Mouse (Mus musculus): ENCODE results near the gene Ugt1a5. TPM values are rescaled to one million over a fixed set of nuclear protein-coding genes. Genes with fewer than 3 reads are reported as not detected.

Ugt1a5 gene
- polyA plus RNA-seq, 1 experiment from 2014 or later, result not detected

GRCm38 (mm10) chr1:88238771-88239170 is 73.0 kb downstream of the Ugt1a5 start:
- no peak overlapping the region for H3K27ac ChIP-seq (ENCODE audit: low read depth, low read length)
- no peak overlapping the region for H3K4me3 ChIP-seq (ENCODE audit: low read depth, low read length)
- H3K9ac ChIP-seq (ENCODE audit: low read length), result no peak overlapping the region
- WGBS, result 78% methylated on average over 6 of the region's 6 CpGs
- H3K27me3 ChIP-seq (ENCODE audit: control insufficient read depth, insufficient read depth, low read length), result no peaks in the 10 kb centered on the region
- no peak for DNase-seq (ENCODE audit: low spot score, missing footprints)
- H3K36me3 ChIP-seq (ENCODE audit: control insufficient read depth, insufficient read depth, low read length), result 0 out of 2 replicates have a peak, but pooled peaks cover 2% of the 10 kb centered on the region
- no peak for ATAC-seq (ENCODE audit: low FRiP score)
- peaks cover 91% of the 10 kb centered on the region for H3K9me3 ChIP-seq (ENCODE audit: control insufficient read depth, low read length)
- no peak overlapping the region for H3K4me2 ChIP-seq
- no peaks in the 10 kb centered on the region for H3K4me1 ChIP-seq (ENCODE audit: control insufficient read depth, insufficient read depth, low read length)

GRCm38 (mm10) chr1:88240072-88240471 is 74.3 kb downstream of the Ugt1a5 start:
- H3K4me3 ChIP-seq (ENCODE audit: low read depth, low read length), result no peak overlapping the region
- no peaks in the 10 kb centered on the region for H3K4me1 ChIP-seq (ENCODE audit: control insufficient read depth, insufficient read depth, low read length)
- no peak overlapping the region for H3K27ac ChIP-seq (ENCODE audit: low read depth, low read length)
- no peak overlapping the region for H3K9ac ChIP-seq (ENCODE audit: low read length)
- 75% methylated on average over 5 of the region's 5 CpGs for WGBS
- H3K9me3 ChIP-seq (ENCODE audit: control insufficient read depth, low read length), result peaks cover 91% of the 10 kb centered on the region
- 0 out of 2 replicates have a peak, but pooled peaks cover 2% of the 10 kb centered on the region for H3K36me3 ChIP-seq (ENCODE audit: control insufficient read depth, insufficient read depth, low read length)
- DNase-seq (ENCODE audit: low spot score, missing footprints), result no peak
- ATAC-seq (ENCODE audit: low FRiP score), result no peak
- H3K4me2 ChIP-seq, result no peak overlapping the region
- H3K27me3 ChIP-seq (ENCODE audit: control insufficient read depth, insufficient read depth, low read length), result no peaks in the 10 kb centered on the region

DNA sequence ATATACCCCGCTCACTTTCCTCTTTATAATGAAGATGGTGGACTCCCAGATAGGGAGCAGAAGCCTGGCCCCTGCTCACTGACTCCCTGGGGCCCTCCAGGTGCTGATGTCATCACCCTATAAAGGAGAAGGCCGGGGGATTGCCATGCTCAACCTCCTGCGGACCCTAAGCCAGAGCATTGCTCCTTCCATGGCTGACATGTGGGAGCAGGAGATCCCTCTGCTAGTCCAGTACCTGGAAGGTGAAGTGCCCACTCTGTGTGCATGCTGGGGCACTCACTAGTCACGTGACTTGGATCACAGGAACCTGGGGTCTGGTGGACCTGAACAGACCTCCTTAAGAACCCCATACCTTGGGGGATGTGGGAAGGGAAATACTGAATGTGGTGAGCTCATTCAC is 74.8 kb downstream of the Ugt1a5 start:
- Histone ChIP-seq H3K9ac (ENCODE audit: low read length) (no peak overlapping the region), H3K4me1 (ENCODE audit: control insufficient read depth, insufficient read depth, low read length) (no peaks in the 10 kb centered on the region), H3K4me2 (no peak overlapping the region), H3K4me3 (ENCODE audit: low read depth, low read length) (no peak overlapping the region), H3K27me3 (ENCODE audit: control insufficient read depth, insufficient read depth, low read length) (no peaks in the 10 kb centered on the region), H3K36me3 (ENCODE audit: control insufficient read depth, insufficient read depth, low read length) (0 out of 2 replicates have a peak, but pooled peaks cover 2% of the 10 kb centered on the region), H3K9me3 (ENCODE audit: control insufficient read depth, low read length) (peaks cover 91% of the 10 kb centered on the region), H3K27ac (ENCODE audit: low read depth, low read length) (no peak overlapping the region)
- WGBS, result 73% methylated on average over 4 of the region's 4 CpGs
- ATAC-seq (ENCODE audit: low FRiP score) (0 out of 2 replicates have a peak, but pooled peaks have one; percentile 1), DNase-seq (ENCODE audit: low spot score, missing footprints) (no peak)

GRCm38 (mm10) chr1:88243861-88244260 is 78.0 kb downstream of the Ugt1a5 start:
- H3K36me3 ChIP-seq (ENCODE audit: control insufficient read depth, insufficient read depth, low read length), result 0 out of 2 replicates have a peak, but pooled peaks cover 2% of the 10 kb centered on the region
- no peaks in the 10 kb centered on the region for H3K27me3 ChIP-seq (ENCODE audit: control insufficient read depth, insufficient read depth, low read length)
- no peak overlapping the region for H3K4me3 ChIP-seq (ENCODE audit: low read depth, low read length)
- H3K9ac ChIP-seq (ENCODE audit: low read length), result no peak overlapping the region
- H3K27ac ChIP-seq (ENCODE audit: low read depth, low read length), result no peak overlapping the region
- ATAC-seq (ENCODE audit: low FRiP score) (no peak), DNase-seq (ENCODE audit: low spot score, missing footprints) (no peak)
- 71% methylated on average over 5 of the region's 5 CpGs for WGBS
- no peaks in the 10 kb centered on the region for H3K4me1 ChIP-seq (ENCODE audit: control insufficient read depth, insufficient read depth, low read length)
- H3K9me3 ChIP-seq (ENCODE audit: control insufficient read depth, low read length), result peaks cover 94% of the 10 kb centered on the region
- no peak overlapping the region for H3K4me2 ChIP-seq

- Histone ChIP-seq H3K9ac (ENCODE audit: low read length) (no peak overlapping the region), H3K4me2 (no peak overlapping the region), H3K27me3 (ENCODE audit: control insufficient read depth, insufficient read depth, low read length) (no peaks in the 10 kb centered on the region), H3K4me1 (ENCODE audit: control insufficient read depth, insufficient read depth, low read length) (no peaks in the 10 kb centered on the region), H3K4me3 (ENCODE audit: low read depth, low read length) (no peak overlapping the region), H3K9me3 (ENCODE audit: control insufficient read depth, low read length) (peaks cover 94% of the 10 kb centered on the region), H3K36me3 (ENCODE audit: control insufficient read depth, insufficient read depth, low read length) (no peaks in the 10 kb centered on the region), H3K27ac (ENCODE audit: low read depth, low read length) (no peak overlapping the region)
- 77% methylated on average over 6 of the region's 6 CpGs for WGBS
- no peak for DNase-seq (ENCODE audit: low spot score, missing footprints)
- ATAC-seq (ENCODE audit: low FRiP score), result no peak
These were observed 80.1 kb downstream of the Ugt1a5 start for GRCm38 (mm10) chr1:88245881-88246280.

DNA sequence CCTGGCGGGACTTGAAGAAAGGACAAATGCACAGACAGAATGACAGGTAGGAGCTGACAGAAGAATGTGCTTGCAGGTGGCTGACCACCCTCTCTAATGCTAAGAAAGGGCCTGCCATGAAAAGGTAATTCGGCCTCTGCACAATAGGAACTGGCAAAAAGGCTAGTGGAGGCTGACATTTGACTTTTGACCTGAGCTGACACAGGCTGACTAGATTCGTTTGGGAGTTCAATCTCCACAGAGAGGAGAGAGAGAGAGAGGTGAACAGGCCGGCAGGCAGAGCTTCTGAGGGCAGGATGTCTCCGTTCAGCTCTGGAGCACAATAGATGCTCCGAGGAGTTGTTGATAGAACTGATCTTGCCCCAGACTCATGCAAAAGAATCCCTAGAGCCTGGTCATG is 80.6 kb downstream of the Ugt1a5 start:
- DNase-seq (ENCODE audit: low spot score, missing footprints) (no peak), ATAC-seq (ENCODE audit: low FRiP score) (no peak)
- WGBS, result 50% methylated on average over 6 of the region's 6 CpGs
- Histone ChIP-seq H3K27me3 (ENCODE audit: control insufficient read depth, insufficient read depth, low read length) (no peaks in the 10 kb centered on the region), H3K4me2 (no peak overlapping the region), H3K9me3 (ENCODE audit: control insufficient read depth, low read length) (peaks cover 94% of the 10 kb centered on the region), H3K4me3 (ENCODE audit: low read depth, low read length) (no peak overlapping the region), H3K27ac (ENCODE audit: low read depth, low read length) (no peak overlapping the region), H3K36me3 (ENCODE audit: control insufficient read depth, insufficient read depth, low read length) (no peaks in the 10 kb centered on the region), H3K9ac (ENCODE audit: low read length) (no peak overlapping the region), H3K4me1 (ENCODE audit: control insufficient read depth, insufficient read depth, low read length) (no peaks in the 10 kb centered on the region)

DNA sequence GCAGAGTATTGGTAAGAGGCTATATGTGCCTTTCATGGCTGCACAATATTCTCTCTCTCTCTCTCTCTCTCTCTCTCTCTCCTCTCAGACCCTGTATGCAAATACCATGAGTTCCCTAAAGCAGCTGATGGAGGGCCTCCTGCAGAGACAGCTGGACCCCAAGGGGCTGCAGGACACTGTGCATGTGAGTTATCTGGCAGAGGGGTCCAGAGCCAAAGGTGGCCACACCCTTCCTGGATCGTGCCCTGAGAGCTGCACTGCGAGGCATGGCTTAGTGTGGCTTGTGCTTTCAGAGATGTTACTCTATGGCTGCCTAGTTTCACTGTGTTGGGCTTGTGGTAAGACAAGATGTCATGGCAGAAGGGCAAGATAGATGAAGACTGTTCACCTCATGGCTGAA is 81.8 kb downstream of the Ugt1a5 start:
- H3K4me1 ChIP-seq (ENCODE audit: control insufficient read depth, insufficient read depth, low read length), result no peaks in the 10 kb centered on the region
- H3K27me3 ChIP-seq (ENCODE audit: control insufficient read depth, insufficient read depth, low read length), result no peaks in the 10 kb centered on the region
- 53% methylated on average over 2 of the region's 2 CpGs for WGBS
- no peak overlapping the region for H3K27ac ChIP-seq (ENCODE audit: low read depth, low read length)
- ATAC-seq (ENCODE audit: low FRiP score) (no peak), DNase-seq (ENCODE audit: low spot score, missing footprints) (no peak)
- H3K9me3 ChIP-seq (ENCODE audit: control insufficient read depth, low read length), result peaks cover 95% of the 10 kb centered on the region
- H3K36me3 ChIP-seq (ENCODE audit: control insufficient read depth, insufficient read depth, low read length), result no peaks in the 10 kb centered on the region
- H3K4me2 ChIP-seq, result no peak overlapping the region
- H3K9ac ChIP-seq (ENCODE audit: low read length), result no peak overlapping the region
- H3K4me3 ChIP-seq (ENCODE audit: low read depth, low read length), result no peak overlapping the region

DNA sequence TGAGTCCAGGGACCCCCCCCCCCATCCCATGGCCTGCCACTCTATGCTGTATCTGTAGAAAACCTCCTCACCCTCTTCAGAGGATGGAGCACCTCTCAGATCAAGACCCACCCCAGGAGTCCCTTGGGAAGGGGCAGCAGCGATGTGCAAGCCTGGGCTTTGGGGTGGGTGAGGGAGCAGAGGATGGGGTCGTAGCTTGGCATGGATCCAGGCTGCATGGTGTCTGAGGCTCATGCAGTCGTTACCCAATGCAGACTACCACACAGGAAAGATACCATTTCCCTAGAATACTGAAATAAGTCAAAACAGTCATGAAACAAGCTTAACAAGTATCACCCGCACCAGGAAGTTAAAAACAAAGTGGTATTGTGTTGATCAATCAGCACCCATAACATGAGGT is 82.8 kb downstream of the Ugt1a5 start:
- WGBS, result 72% methylated on average over 4 of the region's 4 CpGs
- Histone ChIP-seq H3K27ac (ENCODE audit: low read depth, low read length) (no peak overlapping the region), H3K9me3 (ENCODE audit: control insufficient read depth, low read length) (peaks cover 96% of the 10 kb centered on the region), H3K4me2 (no peak overlapping the region), H3K27me3 (ENCODE audit: control insufficient read depth, insufficient read depth, low read length) (no peaks in the 10 kb centered on the region), H3K4me1 (ENCODE audit: control insufficient read depth, insufficient read depth, low read length) (no peaks in the 10 kb centered on the region), H3K36me3 (ENCODE audit: control insufficient read depth, insufficient read depth, low read length) (no peaks in the 10 kb centered on the region), H3K4me3 (ENCODE audit: low read depth, low read length) (no peak overlapping the region), H3K9ac (ENCODE audit: low read length) (no peak overlapping the region)
- ATAC-seq (ENCODE audit: low FRiP score), result peak; percentile 6; the same call in 1 of the 2 replicates
- no peak for DNase-seq (ENCODE audit: low spot score, missing footprints)

DNA sequence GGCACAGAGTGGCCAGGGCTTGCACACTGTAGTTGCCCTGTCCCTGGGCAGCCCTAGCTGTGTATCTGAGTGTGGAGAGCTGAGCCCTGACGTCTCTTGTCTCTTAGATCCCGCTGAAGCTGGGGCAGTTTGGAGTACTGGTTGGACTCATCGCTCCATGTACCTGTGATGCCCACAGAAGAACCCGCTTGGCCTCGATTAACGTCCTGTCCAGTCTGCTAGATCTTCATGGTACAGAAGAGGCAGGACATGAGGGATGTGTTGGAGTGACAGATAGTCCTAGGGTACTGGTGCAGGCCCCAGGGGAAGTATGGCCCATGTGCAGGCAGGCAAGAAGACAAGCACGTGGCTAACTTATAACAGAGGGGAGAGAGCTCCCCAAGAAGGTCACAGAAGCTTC is 83.8 kb downstream of the Ugt1a5 start:
- no peak for ATAC-seq (ENCODE audit: low FRiP score)
- 78% methylated on average over 7 of the region's 7 CpGs for WGBS
- H3K36me3 ChIP-seq (ENCODE audit: control insufficient read depth, insufficient read depth, low read length), result no peaks in the 10 kb centered on the region

More for the DNA sequence above, 83.8 kb downstream of the Ugt1a5 start:
- Histone ChIP-seq H3K9ac (ENCODE audit: low read length) (no peak overlapping the region), H3K4me1 (ENCODE audit: control insufficient read depth, insufficient read depth, low read length) (no peaks in the 10 kb centered on the region), H3K27ac (ENCODE audit: low read depth, low read length) (no peak overlapping the region), H3K4me3 (ENCODE audit: low read depth, low read length) (no peak overlapping the region), H3K4me2 (no peak overlapping the region), H3K9me3 (ENCODE audit: control insufficient read depth, low read length) (peaks cover 96% of the 10 kb centered on the region), H3K27me3 (ENCODE audit: control insufficient read depth, insufficient read depth, low read length) (no peaks in the 10 kb centered on the region)
- DNase-seq (ENCODE audit: low spot score, missing footprints), result no peak
